Comparison of ENCODE assay signal across 8 mouse cellular contexts in the genomic region with DNA sequence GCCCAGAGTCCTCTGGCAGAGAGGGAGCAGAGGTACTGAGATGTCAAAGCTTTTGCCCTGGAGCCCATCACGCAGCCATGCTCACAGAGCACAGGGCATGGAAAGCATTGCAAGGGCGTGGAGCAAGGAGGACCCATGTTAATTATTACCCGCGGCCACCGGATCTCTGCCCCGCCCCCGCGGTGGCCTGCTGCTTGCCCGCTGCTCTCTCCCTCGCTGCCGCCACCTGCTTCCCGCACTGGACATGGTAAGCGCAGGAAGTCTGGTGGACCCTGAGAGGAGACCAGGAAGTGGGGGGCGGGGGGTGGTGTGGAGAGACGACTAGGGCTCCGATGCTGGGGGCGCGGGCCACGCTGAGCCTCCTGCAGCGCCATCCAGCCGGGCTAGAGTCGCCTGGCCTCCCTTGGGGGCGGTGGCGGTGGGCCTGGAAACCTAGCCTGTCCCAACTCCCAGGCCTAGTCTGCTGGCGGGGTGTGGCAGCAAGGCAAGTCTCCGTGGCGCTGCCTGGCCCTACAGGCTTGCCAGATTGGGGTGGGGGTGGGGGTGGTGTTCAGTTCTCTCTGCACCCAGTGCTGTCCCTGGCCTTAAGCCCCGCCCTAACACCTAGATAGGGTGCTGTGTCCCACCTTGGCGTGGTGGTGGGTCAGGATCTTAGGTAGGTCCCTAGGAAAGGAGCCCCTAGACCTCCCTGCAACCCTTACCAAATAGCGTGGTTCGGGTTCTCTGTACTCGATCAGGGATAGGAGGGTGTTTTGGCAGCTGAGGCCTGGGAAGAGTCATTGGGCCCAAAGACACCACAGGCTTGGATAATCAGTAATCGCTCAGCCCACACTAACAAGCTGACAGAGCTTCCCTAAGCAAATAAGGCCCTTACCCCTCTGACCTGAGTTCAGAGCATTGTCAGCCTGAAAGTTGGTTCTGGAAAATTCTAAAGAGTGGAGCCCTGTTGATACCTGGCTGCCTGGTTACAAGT. TPM values are rescaled to one million over a fixed set of nuclear protein-coding genes. Genes with fewer than 3 reads are reported as not detected.
DNase-seq lines count a peak whose midpoint lies in the region; ATAC-seq and TF ChIP-seq lines count a peak whose summit lies in the region.

A gene (plus strand): TSS at position 162 of the 973 bp plus-strand sequence.

- peaks cover 0 to 8% of the 10 kb centered on the region in 2 experiments; a peak in 1 of 4 replicates for H3K4me1 ChIP-seq in ES-E14 (ENCODE audit: control insufficient read depth in 2 of 2, insufficient read depth in 2 of 2, low read length in 2 of 2, poor library complexity in 1 of 2)
- peaks cover 5% of the 10 kb centered on the region for H3K4me1 ChIP-seq in hindbrain, embryonic 11.5 days (replicated peaks; ENCODE audit: control insufficient read depth, insufficient read depth, low read length)
- H3K4me1 ChIP-seq in limb, embryonic 10.5 days = peaks cover 12% of the 10 kb centered on the region

- H3K9ac ChIP-seq in ES-E14 (ENCODE audit: insufficient read depth, low read depth, low read length, poor library complexity, severe bottlenecking) = peak within 1 kb of the TSS; percentile 57
- H3K9ac ChIP-seq in hindbrain, embryonic 11.5 days (ENCODE audit: low read depth, low read length) = peak within 1 kb of the TSS; percentile 71

- H3K9me3 ChIP-seq in ES-E14 (ENCODE audit: control insufficient read depth, insufficient read depth, low read depth, low read length) = no peaks in the 10 kb centered on the region
- no peaks in the 10 kb centered on the region for H3K9me3 ChIP-seq in hindbrain, embryonic 11.5 days (ENCODE audit: control insufficient read depth, low read length)
- no peaks in the 10 kb centered on the region for H3K9me3 ChIP-seq in limb, embryonic 10.5 days (replicated peaks)

- H3K27ac ChIP-seq in ES-E14 (ENCODE audit: insufficient read depth, low read depth, low read length, poor library complexity, severe bottlenecking) = no peak within 1 kb of the TSS
- H3K27ac ChIP-seq in hindbrain, embryonic 11.5 days (ENCODE audit: low read depth, low read length) = peak within 1 kb of the TSS; percentile 47
- H3K27ac ChIP-seq in limb, embryonic 10.5 days = peak within 1 kb of the TSS; percentile 88

- H3K4me2 ChIP-seq in hindbrain, embryonic 11.5 days (replicated peaks; ENCODE audit: low read depth, low read length) = peak within 1 kb of the TSS; percentile 76

- H3K36me3 ChIP-seq in ES-E14 (ENCODE audit: control insufficient read depth, insufficient read depth, low read length, poor library complexity, severe bottlenecking) = no peaks in the 10 kb centered on the region
- H3K36me3 ChIP-seq in hindbrain, embryonic 11.5 days (ENCODE audit: control insufficient read depth, insufficient read depth, low read length) = no peaks in the 10 kb centered on the region
- no peaks in the 10 kb centered on the region for H3K36me3 ChIP-seq in limb, embryonic 10.5 days

- in situ Hi-C loops in ES-E14 (cut with MboI; ENCODE audit: low sequenced_read_pairs in 2 of 2, unreplicated experiment in 2 of 2) = no loop called here

- 7% methylated on average over 28 of the region's 33 CpGs for WGBS in hindbrain, embryonic 11.5 days
- 9% methylated on average over 33 of the region's 33 CpGs for WGBS in limb, embryonic 10.5 days

- peak; percentile 71 for ATAC-seq in hindbrain, embryonic 11.5 days (ENCODE audit: low FRiP score)

- peak within 1 kb of the TSS; percentile 58 for H3K4me3 ChIP-seq in ES-E14 (ENCODE audit: insufficient read depth in 1 of 2, low read depth in 1 of 2, low read length in 2 of 2, poor library complexity in 1 of 2, severe bottlenecking in 1 of 2)
- H3K4me3 ChIP-seq in hindbrain, embryonic 11.5 days (ENCODE audit: low read depth, low read length) = peak within 1 kb of the TSS; percentile 34
- H3K4me3 ChIP-seq in limb, embryonic 10.5 days = peak within 1 kb of the TSS; percentile 57

- no peaks in the 10 kb centered on the region for H3K27me3 ChIP-seq in hindbrain, embryonic 11.5 days (ENCODE audit: control insufficient read depth, insufficient read depth, low read length)
- H3K27me3 ChIP-seq in limb, embryonic 10.5 days (ENCODE audit: low read depth, poor library complexity, severe bottlenecking) = no peaks in the 10 kb centered on the region

- DNase-seq in ES-E14 (ENCODE audit: low read depth, low spot score) = no peak
- DNase-seq in adrenal gland, adult 18-20 months (ENCODE audit: low spot score in 2 of 2) = peak; percentile 19 to 33
- DNase-seq in embryo, embryonic 9.5 days (ENCODE audit: extremely low spot score) = peak; percentile 77
- peak; percentile 74 for DNase-seq in hindbrain, embryonic 11.5 days (ENCODE audit: low spot score)
- DNase-seq in limb, embryonic 10.5 days (ENCODE audit: low spot score) = peak; percentile 77
- DNase-seq in mesoderm, embryonic 11.5 days (ENCODE audit: low read depth, low spot score) = peak; percentile 72
- peak; percentile 31 for DNase-seq in urinary bladder, postnatal 25 days (ENCODE audit: low spot score)
- no peak for DNase-seq in right cerebral cortex, adult 18-20 months

TF ChIP-seq in ES-E14, 5 proteins besides CTCF, POLR2A, EP300 and RAD21:
- TF ChIP-seq MAFK (IDR thresholded peaks at IDR 0.05; ENCODE audit: insufficient read depth, low read depth, low read length) = no peak
- TF ChIP-seq HCFC1 (IDR thresholded peaks at IDR 0.05; ENCODE audit: borderline replicate concordance, insufficient read depth, low read length) = no peak
- TF ChIP-seq CHD2 (IDR thresholded peaks at IDR 0.05; ENCODE audit: low read depth, low read length) = no peak
- TF ChIP-seq ZNF384 (IDR thresholded peaks at IDR 0.05; ENCODE audit: low read depth, low read length) = no peak
- TF ChIP-seq ZC3H11A (IDR thresholded peaks at IDR 0.05; ENCODE audit: borderline replicate concordance, low read depth, low read length) = no peak

RNA-seq across cellular contexts. Expression of the gene that starts here (rescaled TPM):
- 5.5 and 9.5 TPM in 2 replicates for total RNA-seq in ES-E14 (2012; rRNA removed)
- total RNA-seq in adrenal gland, adult 18-20 months (2021) = 10 to 100 TPM; 17.1 to 23.6 TPM
- 20.3 and 23.8 TPM in 2 replicates for polyA plus RNA-seq in hindbrain, embryonic 11.5 days (2014; fragmentation: Nextera tagmentation; extraction: Ambion mirVana)
- polyA plus RNA-seq in limb, embryonic 10.5 days (2016; fragmentation: Nextera tagmentation; extraction: Ambion mirVana) = 19.3 and 22.1 TPM in 2 replicates

Comparison
In these comparisons a context has a peak if more than half of its experiments do, and no peak if none do; other contexts are left out.
1. DNase-seq: peak in adrenal gland, adult 18-20 months (2 of 2), embryo, embryonic 9.5 days (single experiment), hindbrain, embryonic 11.5 days (single experiment), limb, embryonic 10.5 days (single experiment), mesoderm, embryonic 11.5 days (single experiment) and urinary bladder, postnatal 25 days (single experiment); none in ES-E14 (single experiment) and right cerebral cortex, adult 18-20 months (single experiment).
2. Peak in every context shown above with its lines, with median percentiles within 50 percentile points of each other: H3K4me3 ChIP-seq.